Mouse (Mus musculus): ENCODE results near the gene Zrsr1. TPM values are rescaled to one million over a fixed set of nuclear protein-coding genes. Genes with fewer than 3 reads are reported as not detected.

The Zrsr1 gene
- polyA plus RNA-seq, 1 experiment: not detected

GRCm38 (mm10) chr11:23013096-23013495 lies 41.3 kb downstream of the Zrsr1 start:
- no peak overlapping the region for H3K27ac ChIP-seq (ENCODE audit: insufficient read depth, low read depth, low read length)
- WGBS: 97% methylated on average over 1 of the region's 1 CpGs
- no peak for TF ChIP-seq CTCF (IDR thresholded peaks at IDR 0.05; ENCODE audit: insufficient read depth, low read depth, low read length)
- TF ChIP-seq POLR2A (IDR thresholded peaks at IDR 0.05; ENCODE audit: insufficient read depth, low read depth, low read length): no peak
- H3K4me3 ChIP-seq (ENCODE audit: insufficient read depth, low read depth, low read length): no peak overlapping the region
- H3K4me1 ChIP-seq (ENCODE audit: control insufficient read depth, insufficient read depth, low read length): no peaks in the 10 kb centered on the region

GRCm38 (mm10) chr11:23013580-23014294 lies 41.9 kb downstream of the Zrsr1 start:
- 90% methylated on average over 4 of the region's 4 CpGs for WGBS
- H3K4me1 ChIP-seq (ENCODE audit: control insufficient read depth, insufficient read depth, low read length): no peaks in the 10 kb centered on the region
- H3K27ac ChIP-seq (ENCODE audit: insufficient read depth, low read depth, low read length): no peak overlapping the region
- no peak overlapping the region for H3K4me3 ChIP-seq (ENCODE audit: insufficient read depth, low read depth, low read length)
- TF ChIP-seq POLR2A (IDR thresholded peaks at IDR 0.05; ENCODE audit: insufficient read depth, low read depth, low read length): no peak
- no peak for TF ChIP-seq CTCF (IDR thresholded peaks at IDR 0.05; ENCODE audit: insufficient read depth, low read depth, low read length)

- TF ChIP-seq CTCF (IDR thresholded peaks at IDR 0.05; ENCODE audit: insufficient read depth, low read depth, low read length): no peak
- no peak for TF ChIP-seq POLR2A (IDR thresholded peaks at IDR 0.05; ENCODE audit: insufficient read depth, low read depth, low read length)
- H3K4me3 ChIP-seq (ENCODE audit: insufficient read depth, low read depth, low read length): no peak overlapping the region
- 77% methylated on average over 6 of the region's 6 CpGs for WGBS
- no peaks in the 10 kb centered on the region; the same call in 1 of the 2 replicates for H3K4me1 ChIP-seq (ENCODE audit: control insufficient read depth, insufficient read depth, low read length)
- H3K27ac ChIP-seq (ENCODE audit: insufficient read depth, low read depth, low read length): no peak overlapping the region
Observed at GRCm38 (mm10) chr11:23014996-23015395, 43.2 kb downstream of the Zrsr1 start.

- H3K4me3 ChIP-seq (ENCODE audit: insufficient read depth, low read depth, low read length): no peak overlapping the region
- peaks cover 6% of the 10 kb centered on the region for H3K4me1 ChIP-seq (ENCODE audit: control insufficient read depth, insufficient read depth, low read length)
- 94% methylated on average over 4 of the region's 4 CpGs for WGBS
- no peak for TF ChIP-seq POLR2A (IDR thresholded peaks at IDR 0.05; ENCODE audit: insufficient read depth, low read depth, low read length)
- TF ChIP-seq CTCF (IDR thresholded peaks at IDR 0.05; ENCODE audit: insufficient read depth, low read depth, low read length): no peak
- no peak overlapping the region for H3K27ac ChIP-seq (ENCODE audit: insufficient read depth, low read depth, low read length)
Observed at GRCm38 (mm10) chr11:23017943-23018342, 46.1 kb downstream of the Zrsr1 start.

- WGBS: 58% methylated on average over 24 of the region's 24 CpGs
Observed at GRCm38 (mm10) chr11:23020116-23020770, 48.4 kb downstream of the Zrsr1 start.

GRCm38 (mm10) chr11:23020841-23021240 lies 49.0 kb downstream of the Zrsr1 start:
- Histone ChIP-seq H3K4me1 (ENCODE audit: control insufficient read depth, insufficient read depth, low read length) (peaks cover 6% of the 10 kb centered on the region), H3K27ac (ENCODE audit: insufficient read depth, low read depth, low read length) (no peak overlapping the region), H3K4me3 (ENCODE audit: insufficient read depth, low read depth, low read length) (no peak overlapping the region)
- 94% methylated on average over 14 of the region's 14 CpGs for WGBS
- TF ChIP-seq CTCF (IDR thresholded peaks at IDR 0.05; ENCODE audit: insufficient read depth, low read depth, low read length) (no peak), POLR2A (IDR thresholded peaks at IDR 0.05; ENCODE audit: insufficient read depth, low read depth, low read length) (no peak)

More at GRCm38 (mm10) chr11:23020116-23020770, 48.4 kb downstream of the Zrsr1 start:
- Histone ChIP-seq H3K27ac (ENCODE audit: insufficient read depth, low read depth, low read length) (no peak overlapping the region), H3K4me1 (ENCODE audit: control insufficient read depth, insufficient read depth, low read length) (peaks cover 6% of the 10 kb centered on the region), H3K4me3 (ENCODE audit: insufficient read depth, low read depth, low read length) (no peak overlapping the region)
- no peak for TF ChIP-seq POLR2A (IDR thresholded peaks at IDR 0.05; ENCODE audit: insufficient read depth, low read depth, low read length)
- TF ChIP-seq CTCF (IDR thresholded peaks at IDR 0.05; ENCODE audit: insufficient read depth, low read depth, low read length): no peak

- no peak overlapping the region for H3K4me3 ChIP-seq (ENCODE audit: insufficient read depth, low read depth, low read length)
- 90% methylated on average over 2 of the region's 2 CpGs for WGBS
- TF ChIP-seq CTCF (IDR thresholded peaks at IDR 0.05; ENCODE audit: insufficient read depth, low read depth, low read length) (no peak), POLR2A (IDR thresholded peaks at IDR 0.05; ENCODE audit: insufficient read depth, low read depth, low read length) (no peak)
- peaks cover 6% of the 10 kb centered on the region for H3K4me1 ChIP-seq (ENCODE audit: control insufficient read depth, insufficient read depth, low read length)
- no peak overlapping the region for H3K27ac ChIP-seq (ENCODE audit: insufficient read depth, low read depth, low read length)
Observed at GRCm38 (mm10) chr11:23023155-23023554, 51.4 kb downstream of the Zrsr1 start.

GRCm38 (mm10) chr11:23024169-23024568 lies 52.4 kb downstream of the Zrsr1 start:
- Histone ChIP-seq H3K27ac (ENCODE audit: insufficient read depth, low read depth, low read length) (no peak overlapping the region), H3K4me3 (ENCODE audit: insufficient read depth, low read depth, low read length) (no peak overlapping the region), H3K4me1 (ENCODE audit: control insufficient read depth, insufficient read depth, low read length) (peaks cover 6% of the 10 kb centered on the region)
- TF ChIP-seq CTCF (IDR thresholded peaks at IDR 0.05; ENCODE audit: insufficient read depth, low read depth, low read length): no peak
- no peak for TF ChIP-seq POLR2A (IDR thresholded peaks at IDR 0.05; ENCODE audit: insufficient read depth, low read depth, low read length)
- WGBS: 68% methylated on average over 3 of the region's 3 CpGs

Other genes with a start within 250 kb of the Zrsr1 start
- not detected in 2 replicates for gene B3gnt2, start 111.0 kb upstream of the Zrsr1 start, polyA plus RNA-seq (2012; ENCODE audit: insufficient read depth, insufficient read length, low replicate concordance, missing spikeins)
- gene Gm28048, start 10.1 kb downstream of the Zrsr1 start, polyA plus RNA-seq (2012; ENCODE audit: insufficient read depth, insufficient read length, low replicate concordance, missing spikeins): not detected in 2 replicates
- gene Commd1, start 10.4 kb downstream of the Zrsr1 start, polyA plus RNA-seq (2012; ENCODE audit: insufficient read depth, insufficient read length, low replicate concordance, missing spikeins): not detected in 2 replicates
- gene Cct4, start 18.5 kb downstream of the Zrsr1 start, polyA plus RNA-seq (2012; ENCODE audit: insufficient read depth, insufficient read length, low replicate concordance, missing spikeins): not detected in 2 replicates
- not detected in 2 replicates for gene Fam161a, start 35.5 kb downstream of the Zrsr1 start, polyA plus RNA-seq (2012; ENCODE audit: insufficient read depth, insufficient read length, low replicate concordance, missing spikeins)